Mouse (Mus musculus): ENCODE results near the gene Ccdc142.

Ccdc142 gene

GRCm38 (mm10) chr6:83101316-83101687 lies at the start of gene Ccdc142, which contains the start of gene Gm42688:
Ccdc142 (plus strand) TSS chr6:83101601.
Gm42688 (plus strand) TSS chr6:83101617.
- peak; percentile 92 for DNase-seq (ENCODE audit: low read depth, low spot score)
- Histone ChIP-seq H3K27me3 (ENCODE audit: control insufficient read depth, insufficient read depth, low read length, poor library complexity, severe bottlenecking) (no peaks in the 10 kb centered on the region), H3K36me3 (ENCODE audit: control insufficient read depth, insufficient read depth, low read length, poor library complexity, severe bottlenecking) (no peaks in the 10 kb centered on the region)

- no peaks in the 10 kb centered on the region for H3K27me3 ChIP-seq (ENCODE audit: control insufficient read depth, insufficient read depth, low read length, poor library complexity, severe bottlenecking)
- peaks cover 6% of the 10 kb centered on the region for H3K36me3 ChIP-seq (ENCODE audit: control insufficient read depth, insufficient read depth, low read length, poor library complexity, severe bottlenecking)
- DNase-seq (ENCODE audit: low read depth, low spot score) = peak; percentile 55
These were observed 48.1 kb upstream of the Ccdc142 start for GRCm38 (mm10) chr6:83053136-83053960.

- Histone ChIP-seq H3K27me3 (ENCODE audit: control insufficient read depth, insufficient read depth, low read length, poor library complexity, severe bottlenecking) (no peaks in the 10 kb centered on the region), H3K36me3 (ENCODE audit: control insufficient read depth, insufficient read depth, low read length, poor library complexity, severe bottlenecking) (peaks cover 6% of the 10 kb centered on the region)
- DNase-seq (ENCODE audit: low read depth, low spot score) = peak; percentile 99
These were observed 47.1 kb upstream of the Ccdc142 start, which contains the start of gene Aup1 for GRCm38 (mm10) chr6:83054074-83054851. Aup1 (plus strand) TSS chr6:83054521.

GRCm38 (mm10) chr6:83054871-83055431 lies 46.5 kb upstream of the Ccdc142 start, which contains the start of gene Htra2:
Htra2 (minus strand) TSS chr6:83055273.
- Histone ChIP-seq H3K27me3 (ENCODE audit: control insufficient read depth, insufficient read depth, low read length, poor library complexity, severe bottlenecking) (no peaks in the 10 kb centered on the region), H3K36me3 (ENCODE audit: control insufficient read depth, insufficient read depth, low read length, poor library complexity, severe bottlenecking) (peaks cover 6% of the 10 kb centered on the region)
- peak; percentile 46 for DNase-seq (ENCODE audit: low read depth, low spot score)

GRCm38 (mm10) chr6:83057790-83058189 lies 43.6 kb upstream of the Ccdc142 start, which contains the start of gene Dqx1:
Dqx1 (plus strand) TSS chr6:83057844.
- Histone ChIP-seq H3K27me3 (ENCODE audit: control insufficient read depth, insufficient read depth, low read length, poor library complexity, severe bottlenecking) (no peaks in the 10 kb centered on the region), H3K36me3 (ENCODE audit: control insufficient read depth, insufficient read depth, low read length, poor library complexity, severe bottlenecking) (peaks cover 6% of the 10 kb centered on the region)
- no peak for DNase-seq (ENCODE audit: low read depth, low spot score)

GRCm38 (mm10) chr6:83058725-83059124 lies 42.7 kb upstream of the Ccdc142 start:
- DNase-seq (ENCODE audit: low read depth, low spot score) = no peak
- Histone ChIP-seq H3K36me3 (ENCODE audit: control insufficient read depth, insufficient read depth, low read length, poor library complexity, severe bottlenecking) (peaks cover 6% of the 10 kb centered on the region), H3K27me3 (ENCODE audit: control insufficient read depth, insufficient read depth, low read length, poor library complexity, severe bottlenecking) (no peaks in the 10 kb centered on the region)

GRCm38 (mm10) chr6:83065995-83066394 lies 35.4 kb upstream of the Ccdc142 start:
- Histone ChIP-seq H3K27me3 (ENCODE audit: control insufficient read depth, insufficient read depth, low read length, poor library complexity, severe bottlenecking) (peaks cover 5% of the 10 kb centered on the region), H3K36me3 (ENCODE audit: control insufficient read depth, insufficient read depth, low read length, poor library complexity, severe bottlenecking) (no peaks in the 10 kb centered on the region)
- peak; percentile 27 for DNase-seq (ENCODE audit: low read depth, low spot score)

GRCm38 (mm10) chr6:83066441-83066840 lies 35.0 kb upstream of the Ccdc142 start:
- DNase-seq (ENCODE audit: low read depth, low spot score) = no peak
- Histone ChIP-seq H3K27me3 (ENCODE audit: control insufficient read depth, insufficient read depth, low read length, poor library complexity, severe bottlenecking) (peaks cover 7% of the 10 kb centered on the region), H3K36me3 (ENCODE audit: control insufficient read depth, insufficient read depth, low read length, poor library complexity, severe bottlenecking) (no peaks in the 10 kb centered on the region)

- DNase-seq (ENCODE audit: low read depth, low spot score) = no peak
- Histone ChIP-seq H3K36me3 (ENCODE audit: control insufficient read depth, insufficient read depth, low read length, poor library complexity, severe bottlenecking) (no peaks in the 10 kb centered on the region), H3K27me3 (ENCODE audit: control insufficient read depth, insufficient read depth, low read length, poor library complexity, severe bottlenecking) (peaks cover 7% of the 10 kb centered on the region)
These were observed 33.2 kb upstream of the Ccdc142 start for GRCm38 (mm10) chr6:83068221-83068620.

GRCm38 (mm10) chr6:83068706-83069487 lies 32.5 kb upstream of the Ccdc142 start:
- DNase-seq (ENCODE audit: low read depth, low spot score) = peak; percentile 27
- Histone ChIP-seq H3K36me3 (ENCODE audit: control insufficient read depth, insufficient read depth, low read length, poor library complexity, severe bottlenecking) (no peaks in the 10 kb centered on the region), H3K27me3 (ENCODE audit: control insufficient read depth, insufficient read depth, low read length, poor library complexity, severe bottlenecking) (peaks cover 9% of the 10 kb centered on the region)

- no peak for DNase-seq (ENCODE audit: low read depth, low spot score)
- Histone ChIP-seq H3K27me3 (ENCODE audit: control insufficient read depth, insufficient read depth, low read length, poor library complexity, severe bottlenecking) (peaks cover 9% of the 10 kb centered on the region), H3K36me3 (ENCODE audit: control insufficient read depth, insufficient read depth, low read length, poor library complexity, severe bottlenecking) (no peaks in the 10 kb centered on the region)
These were observed 31.7 kb upstream of the Ccdc142 start for GRCm38 (mm10) chr6:83069488-83070246.

- Histone ChIP-seq H3K36me3 (ENCODE audit: control insufficient read depth, insufficient read depth, low read length, poor library complexity, severe bottlenecking) (no peaks in the 10 kb centered on the region), H3K27me3 (ENCODE audit: control insufficient read depth, insufficient read depth, low read length, poor library complexity, severe bottlenecking) (peaks cover 9% of the 10 kb centered on the region)
- no peak for DNase-seq (ENCODE audit: low read depth, low spot score)
These were observed 31.3 kb upstream of the Ccdc142 start, which contains the start of gene Tlx2 for GRCm38 (mm10) chr6:83070247-83070310. Tlx2 (minus strand) TSS chr6:83070293.

- H3K27me3 ChIP-seq (ENCODE audit: control insufficient read depth, insufficient read depth, low read length, poor library complexity, severe bottlenecking) = peaks cover 9% of the 10 kb centered on the region
- no peaks in the 10 kb centered on the region for H3K36me3 ChIP-seq (ENCODE audit: control insufficient read depth, insufficient read depth, low read length, poor library complexity, severe bottlenecking)
- DNase-seq (ENCODE audit: low read depth, low spot score) = peak; percentile 50
These were observed 30.8 kb upstream of the Ccdc142 start for GRCm38 (mm10) chr6:83070311-83071219.
